Mouse (Mus musculus) heart, adult 2 months (tissue): ENCODE data around the gene Krtap12-1. TPM values are rescaled to one million over a fixed set of nuclear protein-coding genes. Genes with fewer than 3 reads are reported as not detected.
A peak's percentile ranks its signal among the peaks of the same experiment; 100 is the strongest.
"Not testable (repeated sequence)": the region's sequence is repeated elsewhere in the genome, so short reads cannot be mapped to it uniquely, and the experiment has no call there.

ENCODE experiments used
- DNase-seq, 2 experiments: peaks; one replicate each; pipeline ENCODE4 v3.0.0; 2021
- H3K27ac ChIP-seq: fragments of 200-600 bp; 2 replicates; pipeline ENCODE4 v1.8.1; 2022
- H3K27me3 ChIP-seq: fragments of 200-500 bp; 2 replicates; pipeline ENCODE4 v1.6.1; 2012; ENCODE audit warnings: mild to moderate bottlenecking, low read length, inconsistent platforms, mixed read lengths; ENCODE audit not compliant: control insufficient read depth, insufficient read depth
- H3K36me3 ChIP-seq: fragments of 200-500 bp; 2 replicates; pipeline ENCODE4 v1.6.1; 2012; ENCODE audit warnings: low read length, inconsistent platforms; ENCODE audit not compliant: control insufficient read depth, insufficient read depth
- H3K4me1 ChIP-seq: fragments of 200-500 bp; 2 replicates; pipeline ENCODE4 v1.6.1; 2011; ENCODE audit warnings: low read length; ENCODE audit not compliant: control insufficient read depth, insufficient read depth
- H3K4me3 ChIP-seq: fragments of 200-600 bp; 2 replicates; pipeline ENCODE4 v1.8.1; 2022
- H3K79me2 ChIP-seq: fragments of 200-500 bp; replicated peaks from 2 replicates; pipeline ENCODE4 v1.6.1; 2012; ENCODE audit warnings: mild to moderate bottlenecking, inconsistent platforms, low read length, moderate library complexity, mixed read lengths; ENCODE audit not compliant: control insufficient read depth, insufficient read depth
- H3K9ac ChIP-seq: fragments of 200-500 bp; 2 replicates; pipeline ENCODE4 v1.6.1; 2012; ENCODE audit warnings: low read depth, mild to moderate bottlenecking, control low read depth, inconsistent platforms, low read length, mixed read lengths
- CTCF ChIP-seq: fragments of 200-600 bp; IDR thresholded peaks from 2 replicates; pipeline ENCODE4 v1.8.1; 2022; ENCODE audit warnings: antibody characterized with exemption, mild to moderate bottlenecking, moderate library complexity
- EP300 ChIP-seq: fragments of 200-500 bp; IDR thresholded peaks from 2 replicates; pipeline ENCODE4 v1.6.1; 2011; ENCODE audit warnings: low read depth, low read length, control low read depth; ENCODE audit not compliant: insufficient read depth
- POLR2A ChIP-seq: fragments of 200-500 bp; IDR thresholded peaks from 2 replicates; pipeline ENCODE4 v1.6.1; 2011; ENCODE audit warnings: mild to moderate bottlenecking, low read depth, low read length, control low read depth; ENCODE audit not compliant: insufficient read depth
- WGBS: fragments of 180-500 bp; shearing (Covaris S2); methylation state at CpG from one replicate; pipeline ENCODE4 v1.1.7; 2018; 5-methylcytosine and 5-hydroxymethylcytosine counted together
- intact Hi-C: fragments of 180-260 bp; cut with DNase I; formaldehyde crosslinking; loops from one replicate; pipeline ENCODE4 v1.15.1; 2025
- polyA plus RNA-seq: library from polyadenylated mRNA; depleted of rRNA; stranded (reverse); fragments of >200 nt; gene quantifications from 2 replicates; pipeline ENCODE4 v1.2.3, GENCODE M21; 2012
- total RNA-seq, 2 experiments: library from RNA; stranded (reverse); gene quantifications; 2 replicates each; pipeline ENCODE4 v1.2.3; 2021

Gene Krtap12-1
- total and polyA plus RNA-seq, 3 experiments = not detected

- H3K27ac ChIP-seq = no peak overlapping the region
- intact Hi-C loops = no loop called here
- no peaks in the 10 kb centered on the region for H3K4me1 ChIP-seq
- H3K4me3 ChIP-seq = no peak overlapping the region
- no peak for TF ChIP-seq EP300
- TF ChIP-seq POLR2A = no peak
- no peak for TF ChIP-seq CTCF
- no peaks in the 10 kb centered on the region for H3K36me3 ChIP-seq
- H3K27me3 ChIP-seq = no peaks in the 10 kb centered on the region; the same call in none of the 2 replicates
- no peak for DNase-seq
- H3K9ac ChIP-seq = no peak overlapping the region
- H3K79me2 ChIP-seq = no peaks in the 10 kb centered on the region
- WGBS = 31% methylated on average over 8 of the region's 8 CpGs
These were observed 36.2 kb upstream of the Krtap12-1 start for GRCm38 (mm10) chr10:77684181-77684580.

- DNase-seq = peak in 1 of 2 experiments; percentile 27
- no peaks in the 10 kb centered on the region; the same call in none of the 2 replicates for H3K27me3 ChIP-seq
- no peak within 1 kb of the TSS for H3K4me3 ChIP-seq
- H3K27ac ChIP-seq = no peak within 1 kb of the TSS
- 4% methylated on average over 22 of the region's 22 CpGs for whole genome bisulfite sequencing
- TF ChIP-seq EP300 (no peak), POLR2A (no peak), CTCF (no peak)
- no peaks in the 10 kb centered on the region for H3K4me1 ChIP-seq
- no peaks in the 10 kb centered on the region for H3K79me2 ChIP-seq
- H3K36me3 ChIP-seq = no peaks in the 10 kb centered on the region
- intact Hi-C loops = no loop called here
- H3K9ac ChIP-seq = no peak within 1 kb of the TSS
These were observed 34.3 kb upstream of the Krtap12-1 start, which contains the start of gene Tspear for GRCm38 (mm10) chr10:77685895-77686664. Tspear (plus strand) TSS chr10:77686569.

DNA sequence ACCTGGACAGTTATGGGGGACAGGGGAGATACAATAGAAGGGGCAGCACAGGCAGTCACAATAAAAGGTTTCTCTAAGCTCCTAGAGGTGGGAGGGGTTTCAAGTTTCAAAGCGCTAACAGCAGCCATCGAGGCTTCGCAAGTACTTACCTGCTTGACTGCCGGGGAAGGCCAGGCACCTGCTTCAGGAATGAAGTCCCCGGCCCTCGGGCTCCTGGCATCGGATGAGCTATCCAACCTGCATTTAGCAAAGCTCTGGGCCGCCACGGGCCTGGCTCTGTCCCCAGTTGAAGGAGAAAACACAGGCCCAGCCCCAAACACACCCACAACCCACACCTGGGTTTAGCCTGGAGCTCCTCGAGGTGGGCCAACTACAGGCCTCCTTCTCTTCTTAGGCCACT, 33.4 kb upstream of the Krtap12-1 start:
- Histone ChIP-seq H3K4me3 (no peak overlapping the region), H3K4me1 (no peaks in the 10 kb centered on the region), H3K79me2 (no peaks in the 10 kb centered on the region), H3K27me3 (no peaks in the 10 kb centered on the region; the same call in none of the 2 replicates), H3K27ac (no peak overlapping the region), H3K36me3 (no peaks in the 10 kb centered on the region), H3K9ac (no peak overlapping the region)
- TF ChIP-seq POLR2A = no peak
- TF ChIP-seq CTCF = no peak
- no peak for TF ChIP-seq EP300
- intact Hi-C loops = no loop called here
- no peak for DNase-seq
- 35% methylated on average over 10 of the region's 10 CpGs for WGBS

DNA sequence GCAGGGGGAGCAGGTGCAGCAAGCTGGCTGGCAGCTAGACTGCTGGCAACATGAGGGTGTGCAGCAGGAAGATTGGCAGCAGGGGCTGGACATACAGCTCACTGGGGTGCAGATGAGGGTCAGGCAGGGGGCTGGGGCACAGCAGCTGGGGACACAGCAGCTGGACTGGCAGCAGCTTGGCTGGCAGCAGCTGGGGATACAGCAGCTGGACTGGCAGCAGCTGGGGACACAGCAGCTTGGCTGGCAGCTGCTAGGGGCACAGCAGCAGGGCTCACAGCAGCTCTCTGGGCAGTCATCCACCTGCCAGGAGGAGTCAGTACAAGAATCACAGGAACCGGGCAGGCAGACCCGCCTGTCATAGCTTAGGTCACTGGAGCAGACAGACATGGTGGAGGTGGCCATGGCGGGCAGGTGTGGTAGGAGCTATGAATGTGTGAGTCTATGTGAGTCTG, 30.0 kb upstream of the Krtap12-1 start, which contains the start of gene Gm19402:
TSS of gene Gm19402 (minus strand) at position 402 of the 452 bp plus-strand sequence.
- H3K27ac ChIP-seq, intact Hi-C loops, DNase-seq, H3K9ac ChIP-seq, H3K4me1 ChIP-seq, H3K79me2 ChIP-seq, H3K27me3 ChIP-seq, H3K4me3 ChIP-seq, H3K36me3 ChIP-seq: not testable (repeated sequence)
- 70% methylated on average over 3 of the region's 3 CpGs for WGBS

- intact Hi-C loops = no loop called here
- H3K4me3 ChIP-seq = no peak within 1 kb of the TSS
- H3K79me2 ChIP-seq = no peaks in the 10 kb centered on the region
- 26% methylated on average over 4 of the region's 4 CpGs for WGBS
- no peaks in the 10 kb centered on the region for H3K36me3 ChIP-seq
- no peak within 1 kb of the TSS for H3K27ac ChIP-seq
- no peaks in the 10 kb centered on the region for H3K4me1 ChIP-seq
- H3K27me3 ChIP-seq = no peaks in the 10 kb centered on the region
- no peak for TF ChIP-seq EP300
- TF ChIP-seq CTCF = no peak
- TF ChIP-seq POLR2A = no peak
- DNase-seq = no peak
- no peak within 1 kb of the TSS for H3K9ac ChIP-seq
These were observed 23.3 kb upstream of the Krtap12-1 start, which contains the start of gene Gm9508 for GRCm38 (mm10) chr10:77697133-77697532. Gm9508 (minus strand) TSS chr10:77697233.

- H3K4me1 ChIP-seq = no peaks in the 10 kb centered on the region
- no peaks in the 10 kb centered on the region for H3K79me2 ChIP-seq
- no peak for DNase-seq
- no peaks in the 10 kb centered on the region for H3K27me3 ChIP-seq
- intact Hi-C loops = no loop called here
- H3K9ac ChIP-seq = no peak within 1 kb of the TSS
- no peak within 1 kb of the TSS for H3K27ac ChIP-seq
- H3K36me3 ChIP-seq = no peaks in the 10 kb centered on the region
- whole genome bisulfite sequencing = 93% methylated on average over 1 of the region's 1 CpGs
- no peak within 1 kb of the TSS for H3K4me3 ChIP-seq
- TF ChIP-seq CTCF (no peak), POLR2A (no peak), EP300 (no peak)
These were observed 14.1 kb upstream of the Krtap12-1 start, which contains the start of gene Gm10272 for GRCm38 (mm10) chr10:77706326-77706725. Gm10272 (plus strand) TSS chr10:77706626.
